Mouse (Mus musculus) monocyte, adult 5-6 weeks (primary cell): ENCODE data around the gene Ift122. TPM values are rescaled to one million over a fixed set of nuclear protein-coding genes. Genes with fewer than 3 reads are reported as not detected.
"Not testable (repeated sequence)": the region's sequence is repeated elsewhere in the genome, so short reads cannot be mapped to it uniquely, and the experiment has no call there.

Source experiments
- ATAC-seq: fragments of 153-309, 156-312 bp; replicated peaks from 2 replicates; pipeline ENCODE4 v1.8.0; 2017; ENCODE audit warnings: mild to moderate bottlenecking; ENCODE audit not compliant: low TSS enrichment, insufficient number of reproducible peaks, severe bottlenecking, poor library complexity, low FRiP score
- total RNA-seq: library from RNA; stranded (forward); fragments of 200-1000, 200-491, 200-594 nt; gene quantifications from 3 replicates; pipeline ENCODE4 v1.2.3, GENCODE M21; 2017

The Ift122 gene
- total RNA-seq, 1 experiment from 2014 or later: 1.2 TPM

GRCm38 (mm10) chr6:115838745-115839144 lies 14.5 kb upstream of the Ift122 start:
- ATAC-seq: no peak

- ATAC-seq: no peak
Observed at GRCm38 (mm10) chr6:115845006-115845405, 8.3 kb upstream of the Ift122 start.

- peak; percentile 81 for ATAC-seq
Observed at GRCm38 (mm10) chr6:115846640-115847411, 6.4 kb upstream of the Ift122 start.

- no peak for ATAC-seq
Observed at GRCm38 (mm10) chr6:115848598-115849304, 4.5 kb upstream of the Ift122 start.

GRCm38 (mm10) chr6:115852446-115853090 lies 702 bp upstream of the Ift122 start:
- ATAC-seq: no peak

- ATAC-seq: no peak
Observed at GRCm38 (mm10) chr6:115853985-115854384, 715 bp downstream of the Ift122 start.

- no peak for ATAC-seq
Observed at GRCm38 (mm10) chr6:115854432-115854831, 1.2 kb downstream of the Ift122 start.

- no peak for ATAC-seq
Observed at GRCm38 (mm10) chr6:115855733-115856360, 2.6 kb downstream of the Ift122 start.

GRCm38 (mm10) chr6:115856361-115856745 lies 3.1 kb downstream of the Ift122 start:
- ATAC-seq: no peak

GRCm38 (mm10) chr6:115859258-115859657 lies 6.0 kb downstream of the Ift122 start:
- ATAC-seq: no peak

- no peak for ATAC-seq
Observed at GRCm38 (mm10) chr6:115860027-115860556, 6.8 kb downstream of the Ift122 start.

- ATAC-seq: no peak
Observed at GRCm38 (mm10) chr6:115863340-115863841, 10.1 kb downstream of the Ift122 start.

GRCm38 (mm10) chr6:115865246-115865645 lies 12.0 kb downstream of the Ift122 start:
- no peak for ATAC-seq

GRCm38 (mm10) chr6:115867157-115867556 lies 13.9 kb downstream of the Ift122 start:
- ATAC-seq: not testable (repeated sequence)

GRCm38 (mm10) chr6:115871318-115871717 lies 18.0 kb downstream of the Ift122 start:
- ATAC-seq: not testable (repeated sequence)

- no peak for ATAC-seq
Observed at GRCm38 (mm10) chr6:115877239-115877638, 24.0 kb downstream of the Ift122 start.

GRCm38 (mm10) chr6:115878694-115879093 lies 25.4 kb downstream of the Ift122 start:
- ATAC-seq: no peak

GRCm38 (mm10) chr6:115879736-115880135 lies 26.5 kb downstream of the Ift122 start:
- peak; percentile 74 for ATAC-seq

GRCm38 (mm10) chr6:115880751-115881150 lies 27.5 kb downstream of the Ift122 start:
- no peak for ATAC-seq
